Mouse (Mus musculus) midbrain, embryonic 13.5 days (tissue): ENCODE results near the gene Inf2. TPM values are rescaled to one million over a fixed set of nuclear protein-coding genes. Genes with fewer than 3 reads are reported as not detected.

Experiments
- ATAC-seq: fragments of 200-750 bp; cut with Nextera tagmentation; 2 replicates; pipeline ENCODE4 v1.8.0; 2017; ENCODE audit warnings: mild to moderate bottlenecking, moderate TSS enrichment, moderate library complexity
- H3K27ac ChIP-seq: fragments of 300-500 bp; sonication (generic); 2 replicates; pipeline ENCODE4 v1.5.1; 2015; ENCODE audit warnings: inconsistent platforms, mild to moderate bottlenecking, moderate library complexity
- H3K27me3 ChIP-seq: fragments of 300-500 bp; sonication (generic); 2 replicates; pipeline ENCODE4 v1.6.1; 2015; ENCODE audit warnings: mild to moderate bottlenecking, inconsistent platforms
- H3K36me3 ChIP-seq: fragments of 300-500 bp; sonication (generic); 2 replicates; pipeline ENCODE4 v1.6.1; 2015; ENCODE audit warnings: mild to moderate bottlenecking, inconsistent platforms
- H3K4me1 ChIP-seq: fragments of 300-500 bp; sonication (generic); replicated peaks from 2 replicates; pipeline ENCODE4 v1.6.1; 2015; ENCODE audit warnings: inconsistent platforms
- H3K4me2 ChIP-seq: fragments of 300-500 bp; sonication (generic); replicated peaks from 2 replicates; pipeline ENCODE4 v1.6.1; 2015; ENCODE audit warnings: moderate library complexity, mild to moderate bottlenecking, inconsistent platforms
- H3K4me3 ChIP-seq: fragments of 300-500 bp; sonication (generic); replicated peaks from 2 replicates; pipeline ENCODE4 v1.5.1; 2015; ENCODE audit warnings: mild to moderate bottlenecking, inconsistent platforms
- H3K9ac ChIP-seq: fragments of 300-500 bp; sonication (generic); replicated peaks from 2 replicates; pipeline ENCODE4 v1.6.1; 2015; ENCODE audit warnings: mild to moderate bottlenecking, inconsistent platforms
- H3K9me3 ChIP-seq: fragments of 300-500 bp; sonication (generic); 2 replicates; pipeline ENCODE4 v1.6.1; 2016; ENCODE audit warnings: mild to moderate bottlenecking, inconsistent platforms
- WGBS: fragments of 180-500 bp; shearing (Covaris S2); methylation state at CpG from one replicate; pipeline ENCODE4 v1.1.7; 2015; 5-methylcytosine and 5-hydroxymethylcytosine counted together
- polyA plus RNA-seq: library from polyadenylated mRNA; unstranded; fragments of >200 nt; fragmentation: Nextera tagmentation; extraction: Ambion mirVana; gene quantifications from 2 replicates; pipeline ENCODE4 v1.2.1, GENCODE M21; 2015

The Inf2 gene
- polyA plus RNA-seq, 1 experiment from 2014 or later = 1.8 TPM

- no peak overlapping the region for H3K4me2 ChIP-seq
- WGBS = 78% methylated on average over 30 of the region's 30 CpGs
- no peak overlapping the region for H3K9ac ChIP-seq
- no peak overlapping the region for H3K4me3 ChIP-seq
- H3K36me3 ChIP-seq = no peaks in the 10 kb centered on the region
- H3K27me3 ChIP-seq = no peaks in the 10 kb centered on the region
- no peaks in the 10 kb centered on the region for H3K9me3 ChIP-seq
- ATAC-seq = no peak
- peaks cover 5% of the 10 kb centered on the region for H3K4me1 ChIP-seq
- H3K27ac ChIP-seq = no peak overlapping the region
Measured at GRCm38 (mm10) chr12:112599942-112600611, 11.5 kb downstream of the Inf2 start.

- Histone ChIP-seq H3K4me1 (0 out of 2 replicates have a peak, but pooled peaks cover 2% of the 10 kb centered on the region), H3K4me2 (no peak overlapping the region), H3K9me3 (no peaks in the 10 kb centered on the region), H3K36me3 (no peaks in the 10 kb centered on the region), H3K4me3 (no peak overlapping the region), H3K27ac (no peak overlapping the region), H3K27me3 (no peaks in the 10 kb centered on the region), H3K9ac (no peak overlapping the region)
- WGBS = 82% methylated on average over 5 of the region's 5 CpGs
- no peak for ATAC-seq
Measured at GRCm38 (mm10) chr12:112604022-112604421, 15.4 kb downstream of the Inf2 start.

- Histone ChIP-seq H3K36me3 (no peaks in the 10 kb centered on the region), H3K4me1 (0 out of 2 replicates have a peak, but pooled peaks cover 2% of the 10 kb centered on the region), H3K9me3 (no peaks in the 10 kb centered on the region), H3K4me3 (no peak overlapping the region), H3K27me3 (no peaks in the 10 kb centered on the region), H3K9ac (no peak overlapping the region), H3K27ac (no peak overlapping the region), H3K4me2 (no peak overlapping the region)
- WGBS = 62% methylated on average over 20 of the region's 20 CpGs
- peak; percentile 70 for ATAC-seq
Measured at GRCm38 (mm10) chr12:112604709-112605649, 16.4 kb downstream of the Inf2 start.

- H3K9me3 ChIP-seq = no peaks in the 10 kb centered on the region
- no peaks in the 10 kb centered on the region for H3K36me3 ChIP-seq
- H3K4me2 ChIP-seq = no peak overlapping the region
- H3K27ac ChIP-seq = no peak overlapping the region; the same call in 1 of the 2 replicates
- H3K4me1 ChIP-seq = 0 out of 2 replicates have a peak, but pooled peaks cover 2% of the 10 kb centered on the region
- 45% methylated on average over 6 of the region's 6 CpGs for WGBS
- no peak overlapping the region for H3K4me3 ChIP-seq
- no peak overlapping the region for H3K9ac ChIP-seq
- ATAC-seq = 0 out of 2 replicates have a peak, but pooled peaks have one; percentile 31
- H3K27me3 ChIP-seq = no peaks in the 10 kb centered on the region
Measured at GRCm38 (mm10) chr12:112605766-112606165, 17.2 kb downstream of the Inf2 start.

- WGBS = 73% methylated on average over 6 of the region's 6 CpGs
- H3K9ac ChIP-seq = no peak overlapping the region
- no peak for ATAC-seq
- H3K27ac ChIP-seq = no peak overlapping the region
- H3K4me3 ChIP-seq = no peak overlapping the region
- H3K36me3 ChIP-seq = no peaks in the 10 kb centered on the region
- no peak overlapping the region for H3K4me2 ChIP-seq
- H3K9me3 ChIP-seq = no peaks in the 10 kb centered on the region
- 0 out of 2 replicates have a peak, but pooled peaks cover 2% of the 10 kb centered on the region for H3K4me1 ChIP-seq
- H3K27me3 ChIP-seq = no peaks in the 10 kb centered on the region
Measured at GRCm38 (mm10) chr12:112606998-112607397, 18.4 kb downstream of the Inf2 start.

GRCm38 (mm10) chr12:112609031-112609430, 20.4 kb downstream of the Inf2 start:
- Histone ChIP-seq H3K36me3 (no peaks in the 10 kb centered on the region), H3K4me1 (0 out of 2 replicates have a peak, but pooled peaks cover 2% of the 10 kb centered on the region), H3K9ac (no peak overlapping the region), H3K27me3 (no peaks in the 10 kb centered on the region), H3K4me3 (no peak overlapping the region), H3K4me2 (no peak overlapping the region), H3K27ac (no peak overlapping the region), H3K9me3 (no peaks in the 10 kb centered on the region)
- 92% methylated on average over 10 of the region's 10 CpGs for WGBS
- ATAC-seq = no peak

- no peak for ATAC-seq
- Histone ChIP-seq H3K27me3 (peaks cover 34% of the 10 kb centered on the region), H3K4me1 (peaks cover 27% of the 10 kb centered on the region), H3K27ac (no peak overlapping the region), H3K36me3 (no peaks in the 10 kb centered on the region), H3K9ac (no peak overlapping the region), H3K9me3 (no peaks in the 10 kb centered on the region), H3K4me3 (no peak overlapping the region), H3K4me2 (no peak overlapping the region)
- 56% methylated on average over 9 of the region's 9 CpGs for WGBS
Measured at GRCm38 (mm10) chr12:112616668-112617067, 28.1 kb downstream of the Inf2 start.

- no peak overlapping the region for H3K27ac ChIP-seq
- no peak for ATAC-seq
- H3K4me1 ChIP-seq = peaks cover 27% of the 10 kb centered on the region
- no peak overlapping the region for H3K4me3 ChIP-seq
- WGBS = 89% methylated on average over 11 of the region's 11 CpGs
- no peak overlapping the region for H3K4me2 ChIP-seq
- peaks cover 39% of the 10 kb centered on the region for H3K27me3 ChIP-seq
- no peaks in the 10 kb centered on the region for H3K9me3 ChIP-seq
- H3K36me3 ChIP-seq = no peaks in the 10 kb centered on the region
- no peak overlapping the region for H3K9ac ChIP-seq
Measured at GRCm38 (mm10) chr12:112617184-112617583, 28.6 kb downstream of the Inf2 start.

GRCm38 (mm10) chr12:112617898-112618380, 29.4 kb downstream of the Inf2 start:
- Histone ChIP-seq H3K9ac (no peak overlapping the region), H3K4me3 (no peak overlapping the region), H3K27ac (no peak overlapping the region), H3K36me3 (no peaks in the 10 kb centered on the region), H3K9me3 (no peaks in the 10 kb centered on the region), H3K27me3 (peaks cover 47% of the 10 kb centered on the region), H3K4me1 (peaks cover 27% of the 10 kb centered on the region), H3K4me2 (no peak overlapping the region)
- ATAC-seq = peak; percentile 76
- WGBS = 19% methylated on average over 8 of the region's 8 CpGs

- Histone ChIP-seq H3K9ac (no peak overlapping the region), H3K4me1 (peaks cover 27% of the 10 kb centered on the region), H3K36me3 (no peaks in the 10 kb centered on the region), H3K27ac (no peak overlapping the region), H3K4me2 (peak overlapping the region; percentile 97), H3K27me3 (peaks cover 49% of the 10 kb centered on the region), H3K4me3 (peak overlapping the region; percentile 54), H3K9me3 (no peaks in the 10 kb centered on the region)
- 30% methylated on average over 13 of the region's 13 CpGs for WGBS
- no peak for ATAC-seq
Measured at GRCm38 (mm10) chr12:112618981-112619685, 30.5 kb downstream of the Inf2 start.

- Histone ChIP-seq H3K27ac (no peak within 1 kb of the TSS), H3K4me1 (peaks cover 27% of the 10 kb centered on the region), H3K27me3 (peaks cover 49% of the 10 kb centered on the region), H3K9me3 (no peaks in the 10 kb centered on the region), H3K36me3 (no peaks in the 10 kb centered on the region), H3K4me3 (peak within 1 kb of the TSS; percentile 54), H3K4me2 (peak within 1 kb of the TSS; percentile 97), H3K9ac (peak within 1 kb of the TSS; percentile 73)
- ATAC-seq = peak; percentile 65
- WGBS = under 1% methylated on average over 42 of the region's 56 CpGs
Measured at GRCm38 (mm10) chr12:112619686-112620353, 31.2 kb downstream of the Inf2 start, which contains the start of gene Adssl1. Adssl1 (plus strand) TSS chr12:112620045.
